Mouse (Mus musculus) midbrain, postnatal 0 days (tissue): Measurements from ENCODE around the gene Sars2. TPM values are rescaled to one million over a fixed set of nuclear protein-coding genes. Genes with fewer than 3 reads are reported as not detected.

Source experiments
- ATAC-seq: fragments of 200-750 bp; cut with Nextera tagmentation; 2 replicates; pipeline ENCODE4 v1.8.0; 2017; ENCODE audit warnings: moderate number of reproducible peaks, mild to moderate bottlenecking, moderate TSS enrichment, moderate library complexity; ENCODE audit not compliant: low FRiP score
- DNase-seq: peaks from one replicate; pipeline ENCODE4 v3.0.0-alpha.2; 2015; ENCODE audit warnings: low spot score
- H3K27ac ChIP-seq: fragments of 300-500 bp; sonication (generic); 2 replicates; pipeline ENCODE4 v1.5.1; 2014; ENCODE audit warnings: low read depth, mild to moderate bottlenecking, low read length, mixed read lengths
- H3K27me3 ChIP-seq: fragments of 300-500 bp; sonication (generic); 2 replicates; pipeline ENCODE4 v1.6.1; 2014; ENCODE audit warnings: low read length, control low read depth, mixed read lengths; ENCODE audit not compliant: insufficient read depth
- H3K36me3 ChIP-seq: fragments of 300-500 bp; sonication (generic); 2 replicates; pipeline ENCODE4 v1.6.1; 2014; ENCODE audit warnings: low read length, control low read depth, mixed read lengths; ENCODE audit not compliant: insufficient read depth
- H3K4me1 ChIP-seq: fragments of 300-500 bp; sonication (generic); 2 replicates; pipeline ENCODE4 v1.6.1; 2014; ENCODE audit warnings: mild to moderate bottlenecking, control low read depth, antibody characterized with exemption, low read length, mixed read lengths; ENCODE audit not compliant: insufficient read depth
- H3K4me2 ChIP-seq: fragments of 300-500 bp; sonication (generic); 2 replicates; pipeline ENCODE4 v1.6.1; 2014; ENCODE audit warnings: low read depth, mild to moderate bottlenecking, low read length, mixed read lengths; ENCODE audit not compliant: poor library complexity, severe bottlenecking
- H3K4me3 ChIP-seq: fragments of 300-500 bp; sonication (generic); 2 replicates; pipeline ENCODE4 v1.5.1; 2014; ENCODE audit warnings: low read depth, mild to moderate bottlenecking, low read length, moderate library complexity
- H3K9ac ChIP-seq: fragments of 300-500 bp; sonication (generic); replicated peaks from 2 replicates; pipeline ENCODE4 v1.6.1; 2014; ENCODE audit warnings: mild to moderate bottlenecking, low read length, moderate library complexity, mixed read lengths; ENCODE audit not compliant: poor library complexity, severe bottlenecking
- H3K9me3 ChIP-seq: fragments of 300-500 bp; sonication (generic); 2 replicates; pipeline ENCODE4 v1.6.1; 2016; ENCODE audit warnings: low read length, control low read depth
- CTCF ChIP-seq: IDR thresholded peaks from 2 replicates; pipeline ENCODE4 v1.5.1; 2016; ENCODE audit warnings: antibody characterized with exemption, mild to moderate bottlenecking
- WGBS: fragments of 180-500 bp; shearing (Covaris S2); extraction: QIAGEN DNeasy Blood & Tissue Kit; methylation state at CpG from one replicate; pipeline ENCODE4 v1.1.7; 2014; 5-methylcytosine and 5-hydroxymethylcytosine counted together
- polyA plus RNA-seq: library from polyadenylated mRNA; unstranded; fragments of >200 nt; fragmentation: Nextera tagmentation; extraction: Ambion mirVana; gene quantifications from 2 replicates; pipeline ENCODE4 v1.2.1, GENCODE M21; 2015
- total RNA-seq: library from RNA; depleted of rRNA; stranded (reverse); fragments of >200 nt; gene quantifications from 2 replicates; pipeline ENCODE4 v1.2.3, GENCODE M21; 2014

Sars2 gene
- total and polyA plus RNA-seq, 2 experiments from 2014 or later, result 16.2 to 17.8 TPM

DNA sequence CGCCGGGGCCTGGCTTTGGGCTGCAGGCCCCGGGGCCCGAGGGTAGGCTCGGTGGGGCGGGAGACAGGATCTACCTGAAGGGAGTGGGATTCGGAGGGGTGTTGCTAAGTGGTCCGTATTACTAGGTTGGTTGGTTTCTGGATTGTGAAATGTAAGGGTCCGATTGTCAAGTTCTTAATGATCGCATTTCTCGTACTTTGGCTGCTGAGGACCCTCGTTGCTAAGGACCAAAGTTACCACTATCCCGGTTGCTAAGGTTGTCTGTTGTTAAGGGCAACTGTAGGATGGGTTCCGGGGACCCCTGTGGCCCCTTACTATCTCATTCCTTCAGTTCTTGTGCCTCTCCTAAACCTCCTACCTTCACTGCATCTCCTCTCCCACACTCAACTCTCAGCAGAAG lies 25.1 kb downstream of the Sars2 start:
- no peak for TF ChIP-seq CTCF
- peaks cover 4% of the 10 kb centered on the region for H3K36me3 ChIP-seq
- no peak for DNase-seq
- H3K4me1 ChIP-seq, result peaks cover 17% of the 10 kb centered on the region; the same call in 1 of the 2 replicates
- peak; percentile 12; the same call in 1 of the 2 replicates for ATAC-seq
- H3K4me3 ChIP-seq, result peak overlapping the region; percentile 72
- WGBS, result under 1% methylated on average over 14 of the region's 14 CpGs
- no peaks in the 10 kb centered on the region for H3K9me3 ChIP-seq
- H3K9ac ChIP-seq, result peak overlapping the region; percentile 55
- no peak overlapping the region for H3K27ac ChIP-seq
- H3K27me3 ChIP-seq, result no peaks in the 10 kb centered on the region
- peak overlapping the region; percentile 53 for H3K4me2 ChIP-seq

- 54% methylated on average over 7 of the region's 7 CpGs for whole genome bisulfite sequencing
Measured at GRCm38 (mm10) chr7:28767462-28767965, 25.7 kb downstream of the Sars2 start, which contains the start of gene Nfkbib. Gene Nfkbib, minus strand, starts transcription at chr7:28767512.

GRCm38 (mm10) chr7:28769414-28769958 lies 27.7 kb downstream of the Sars2 start:
- TF ChIP-seq CTCF, result no peak
- Histone ChIP-seq H3K27me3 (no peaks in the 10 kb centered on the region), H3K36me3 (0 out of 2 replicates have a peak, but pooled peaks cover 5% of the 10 kb centered on the region), H3K4me1 (peaks cover 17% of the 10 kb centered on the region; the same call in 1 of the 2 replicates), H3K27ac (no peak overlapping the region), H3K4me2 (no peak overlapping the region), H3K9ac (no peak overlapping the region), H3K9me3 (no peaks in the 10 kb centered on the region), H3K4me3 (no peak overlapping the region)
- DNase-seq (no peak), ATAC-seq (no peak)
- WGBS, result 92% methylated on average over 9 of the region's 9 CpGs

More at GRCm38 (mm10) chr7:28767462-28767965, 25.7 kb downstream of the Sars2 start, which contains the start of gene Nfkbib:
- Histone ChIP-seq H3K27ac (no peak within 1 kb of the TSS), H3K4me1 (peaks cover 17% of the 10 kb centered on the region; the same call in 1 of the 2 replicates), H3K4me2 (peak within 1 kb of the TSS; percentile 53), H3K27me3 (no peaks in the 10 kb centered on the region), H3K4me3 (peak within 1 kb of the TSS; percentile 72), H3K36me3 (0 out of 2 replicates have a peak, but pooled peaks cover 5% of the 10 kb centered on the region), H3K9me3 (no peaks in the 10 kb centered on the region), H3K9ac (peak within 1 kb of the TSS; percentile 64)
- TF ChIP-seq CTCF, result no peak
- no peak for DNase-seq
- ATAC-seq, result no peak

GRCm38 (mm10) chr7:28770309-28770708 lies 28.5 kb downstream of the Sars2 start:
- no peak for ATAC-seq
- WGBS, result 89% methylated on average over 3 of the region's 3 CpGs
- no peak overlapping the region for H3K27ac ChIP-seq

DNA sequence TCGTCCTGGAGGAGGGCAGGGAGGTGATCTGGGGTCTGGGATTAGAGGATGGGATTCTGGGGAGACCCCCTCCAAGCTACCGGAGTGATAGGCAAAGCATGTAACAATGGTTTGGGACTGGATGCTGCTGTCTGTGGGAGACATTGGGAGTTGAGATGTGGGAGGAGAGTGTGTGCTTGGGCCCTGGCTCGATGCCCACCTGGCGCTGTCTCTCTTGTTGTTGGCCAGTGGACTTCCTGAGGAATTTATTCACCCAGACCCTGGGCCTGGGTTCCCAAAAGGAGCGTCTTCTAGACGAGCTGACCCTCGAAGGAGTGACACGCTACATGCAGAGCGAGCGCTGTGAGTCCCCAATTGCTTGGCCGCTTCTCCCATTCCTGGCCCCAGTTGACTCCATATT lies 30.1 kb downstream of the Sars2 start:
- Histone ChIP-seq H3K27me3 (no peaks in the 10 kb centered on the region), H3K4me1 (peaks cover 7% of the 10 kb centered on the region; the same call in 1 of the 2 replicates), H3K27ac (no peak overlapping the region), H3K9me3 (no peaks in the 10 kb centered on the region), H3K9ac (no peak overlapping the region), H3K4me2 (no peak overlapping the region), H3K4me3 (no peak overlapping the region), H3K36me3 (peaks cover 5% of the 10 kb centered on the region)
- no peak for TF ChIP-seq CTCF
- no peak for ATAC-seq
- WGBS, result 90% methylated on average over 11 of the region's 11 CpGs
- DNase-seq, result no peak

More at GRCm38 (mm10) chr7:28770309-28770708, 28.5 kb downstream of the Sars2 start:
- no peaks in the 10 kb centered on the region for H3K27me3 ChIP-seq
- DNase-seq, result no peak
- no peak overlapping the region for H3K4me2 ChIP-seq
- H3K4me1 ChIP-seq, result peaks cover 10% of the 10 kb centered on the region; the same call in 1 of the 2 replicates
- H3K36me3 ChIP-seq, result 0 out of 2 replicates have a peak, but pooled peaks cover 5% of the 10 kb centered on the region
- TF ChIP-seq CTCF, result no peak
- H3K9ac ChIP-seq, result no peak overlapping the region
- H3K4me3 ChIP-seq, result no peak overlapping the region
- H3K9me3 ChIP-seq, result no peaks in the 10 kb centered on the region

DNA sequence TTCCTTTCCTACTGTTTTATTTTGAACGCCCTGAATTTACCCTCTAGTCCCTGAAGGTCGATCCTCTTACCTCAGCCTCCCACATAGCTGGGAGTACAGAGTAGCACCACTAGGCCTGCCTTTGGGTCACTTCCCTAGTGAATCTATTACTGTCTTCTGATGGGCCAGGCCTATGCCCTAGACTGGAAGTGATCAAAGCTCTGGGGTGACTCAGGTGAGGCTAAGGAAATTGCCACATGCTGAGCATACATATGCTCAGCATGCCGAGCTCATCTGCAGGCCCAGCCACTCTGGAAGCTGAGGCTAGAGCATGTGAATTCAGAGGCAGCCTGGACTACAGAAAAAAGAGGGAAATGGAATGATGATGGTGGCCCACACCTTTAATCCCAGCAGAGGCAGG lies 31.4 kb downstream of the Sars2 start:
- no peak for TF ChIP-seq CTCF
- DNase-seq (no peak), ATAC-seq (no peak)
- Histone ChIP-seq H3K27me3 (no peaks in the 10 kb centered on the region), H3K27ac (no peak overlapping the region), H3K4me2 (no peak overlapping the region), H3K4me1 (no peaks in the 10 kb centered on the region), H3K9me3 (no peaks in the 10 kb centered on the region), H3K9ac (no peak overlapping the region), H3K36me3 (peaks cover 9% of the 10 kb centered on the region), H3K4me3 (no peak overlapping the region)
- 76% methylated on average over 3 of the region's 3 CpGs for WGBS
